Mouse (Mus musculus) bone marrow, adult 2 months (tissue): ENCODE results near the gene Cgnl1.

Source experiments
- CTCF ChIP-seq: fragments of 200-500 bp; IDR thresholded peaks from 2 replicates; pipeline ENCODE4 v1.5.1; 2011; ENCODE audit warnings: low read length, control low read depth; ENCODE audit not compliant: control insufficient read depth, insufficient read depth
- POLR2A ChIP-seq: fragments of 200-500 bp; IDR thresholded peaks from 2 replicates; pipeline ENCODE4 v1.6.1; 2011; ENCODE audit warnings: low read depth, mild to moderate bottlenecking, control low read depth, low read length, borderline replicate concordance; ENCODE audit not compliant: control insufficient read depth

DNA sequence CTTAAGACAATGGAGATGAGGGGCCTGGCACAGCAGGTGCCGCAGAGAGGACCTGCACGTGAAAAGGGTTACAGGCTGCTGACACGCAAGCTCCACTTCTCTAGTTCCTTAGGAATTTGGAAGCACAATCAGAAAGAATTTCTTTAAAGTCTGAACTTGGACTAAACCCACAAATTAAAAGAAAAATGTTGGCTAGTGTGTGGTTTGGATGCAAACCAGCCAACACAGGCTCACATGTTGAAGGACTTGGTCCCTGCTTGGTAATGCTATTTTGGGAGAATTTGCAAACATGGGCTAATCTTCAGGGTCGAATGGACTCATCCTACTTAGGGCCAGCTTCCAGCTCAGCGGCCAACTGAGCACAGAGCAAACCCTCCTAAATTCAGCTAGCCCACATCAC lies 26.8 kb upstream of the Cgnl1 start:
- TF ChIP-seq CTCF, result no peak
- no peak for TF ChIP-seq POLR2A
